Mouse (Mus musculus): ENCODE results near the gene Gm884. TPM values are rescaled to one million over a fixed set of nuclear protein-coding genes. Genes with fewer than 3 reads are reported as not detected.

Gene Gm884
- not detected for polyA plus RNA-seq (2017; shearing (Covaris generic))

DNA sequence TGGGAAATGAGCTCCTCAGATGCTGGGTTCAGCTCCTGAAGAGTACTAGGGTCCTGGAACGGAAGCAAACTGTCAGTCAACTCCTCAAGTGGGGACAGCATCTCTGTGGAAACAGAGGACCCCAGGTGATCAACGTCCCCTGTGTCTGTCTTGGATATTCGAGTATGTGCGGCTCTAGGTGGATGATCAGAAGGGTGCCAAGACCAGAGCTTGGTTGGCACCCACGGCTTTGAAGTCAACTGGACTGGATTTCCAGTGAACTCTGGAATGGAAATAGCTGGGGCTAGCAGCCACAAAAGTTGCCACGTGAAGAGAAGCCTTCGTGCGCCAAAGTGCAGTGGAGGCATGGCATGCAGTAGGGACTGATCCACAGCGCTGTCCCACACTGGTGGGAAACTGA lies at the start of gene Gm884:
Gene Gm884, minus strand, starts transcription at position 101 of the 400 bp plus-strand sequence.

DNA sequence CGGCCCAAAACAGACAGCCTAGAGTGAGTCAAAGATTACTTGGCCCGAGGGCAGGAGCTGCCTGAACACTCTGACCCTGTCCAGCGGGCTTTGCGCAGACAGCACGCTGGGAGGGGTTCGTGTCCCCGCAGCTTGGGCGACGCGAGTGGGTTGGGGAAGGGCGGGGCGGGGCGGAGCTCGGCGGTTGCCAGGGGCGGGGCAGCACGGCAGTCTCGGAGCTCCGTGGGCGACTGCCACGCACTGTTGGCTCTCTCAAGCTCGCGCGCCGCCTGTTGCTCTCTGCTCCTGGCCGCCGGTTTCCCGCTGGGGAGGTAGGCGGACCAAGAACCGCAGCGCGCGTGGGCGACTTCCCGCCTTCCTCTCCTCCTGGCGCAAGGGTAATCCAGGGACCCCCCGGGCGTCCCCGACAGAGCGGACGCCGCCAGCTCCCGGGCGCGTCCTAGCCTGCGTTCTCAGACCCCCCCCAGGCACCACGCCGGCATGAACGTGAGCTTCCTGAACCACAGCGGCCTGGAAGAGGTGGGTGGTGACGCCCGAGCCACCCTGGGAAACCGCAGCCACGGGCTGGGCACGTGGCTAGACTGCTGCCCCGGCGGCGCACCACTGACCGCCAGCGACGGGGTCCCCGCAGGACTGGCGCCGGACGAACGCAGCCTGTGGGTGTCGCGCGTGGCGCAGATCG lies 28.5 kb upstream of the Gm884 start, which contains the start of gene Rprml:
Gene Rprml, plus strand, starts transcription at position 270 of the 682 bp plus-strand sequence.

DNA sequence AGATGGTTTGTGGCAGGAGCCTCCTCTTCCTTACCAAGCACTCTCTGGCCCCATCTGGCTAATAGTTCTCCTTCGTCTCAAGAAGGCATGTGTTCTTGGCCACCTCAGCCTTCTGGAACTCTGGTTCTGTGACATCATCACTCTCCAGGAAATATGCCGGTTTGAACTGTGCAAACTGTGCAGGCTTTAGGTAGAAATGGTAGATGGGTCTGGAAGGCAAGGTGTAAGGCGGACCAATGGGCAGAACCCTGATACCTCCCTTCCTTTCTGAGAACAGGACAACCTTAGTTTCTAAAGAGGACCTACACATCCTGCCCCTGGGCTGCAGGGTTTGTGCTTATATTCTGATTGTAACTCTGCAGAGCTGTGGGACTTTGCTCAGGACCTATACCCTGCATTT lies 17.9 kb upstream of the Gm884 start, which contains the start of gene Lyzl6:
Gene Lyzl6, minus strand, starts transcription at position 101 of the 400 bp plus-strand sequence.

DNA sequence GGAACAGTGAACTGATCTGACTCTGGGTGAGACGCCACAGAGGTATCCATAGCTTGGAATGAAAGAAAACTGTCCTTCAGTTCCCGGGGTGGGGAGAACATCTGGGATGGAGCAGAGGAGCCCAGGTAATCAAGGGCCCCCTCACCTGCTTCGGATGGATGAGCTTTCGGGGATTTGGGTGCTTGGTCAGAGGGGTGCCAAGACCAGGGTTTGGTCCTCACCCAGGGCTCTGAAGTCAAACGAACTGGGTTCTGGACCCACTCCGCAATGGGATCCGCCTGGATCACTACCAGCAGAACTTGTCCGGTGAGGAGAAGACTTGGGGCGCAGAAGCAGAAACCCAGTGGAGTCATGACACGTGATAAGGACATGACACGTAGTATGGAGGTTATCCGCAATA lies 116.4 kb downstream of the Gm884 start, which contains the start of gene Lrrc37a:
Gene Lrrc37a, minus strand, starts transcription at position 101 of the 400 bp plus-strand sequence.

Other genes with a start within 250 kb of the Gm884 start
- 20.8 TPM for gene Plekhm1, start 208.5 kb downstream of the Gm884 start, polyA plus RNA-seq (2017; shearing (Covaris generic))
- gene Lrrc37a, start 116.5 kb downstream of the Gm884 start, polyA plus RNA-seq (2017; shearing (Covaris generic)) = 0.04 TPM
- not detected for gene Lyzl6, start 17.8 kb upstream of the Gm884 start, polyA plus RNA-seq (2017; shearing (Covaris generic))
- not detected for gene Rprml, start 28.4 kb upstream of the Gm884 start, polyA plus RNA-seq (2017; shearing (Covaris generic))
- gene Gosr2, start 76.8 kb upstream of the Gm884 start, polyA plus RNA-seq (2017; shearing (Covaris generic)) = 117 TPM
- gene Wnt9b, start 128.7 kb upstream of the Gm884 start, polyA plus RNA-seq (2017; shearing (Covaris generic)) = not detected
- gene Wnt3, start 153.0 kb upstream of the Gm884 start, polyA plus RNA-seq (2017; shearing (Covaris generic)) = 5.9 TPM